Mouse (Mus musculus): ENCODE data around the gene Ggt1. TPM values are rescaled to one million over a fixed set of nuclear protein-coding genes. Genes with fewer than 3 reads are reported as not detected.

Ggt1 gene
- polyA plus RNA-seq, 1 experiment from 2014 or later: 0.75 TPM

- no peak within 1 kb of the TSS for H3K4me3 ChIP-seq (ENCODE audit: low read depth, low read length)
- DNase-seq (ENCODE audit: low spot score): peak; percentile 64
- H3K4me1 ChIP-seq (ENCODE audit: control insufficient read depth, insufficient read depth, low read length): peaks cover 9% of the 10 kb centered on the region
- no peak within 1 kb of the TSS for H3K4me2 ChIP-seq (ENCODE audit: low read depth, severe bottlenecking)
- no peaks in the 10 kb centered on the region for H3K9me3 ChIP-seq (ENCODE audit: control insufficient read depth, low read length)
- H3K9ac ChIP-seq (ENCODE audit: low read length): peak within 1 kb of the TSS; percentile 7; the same call in 1 of the 2 replicates
- no peaks in the 10 kb centered on the region for H3K36me3 ChIP-seq (ENCODE audit: control insufficient read depth, insufficient read depth, low read length)
- WGBS: 26% methylated on average over 5 of the region's 5 CpGs
- no peak for ATAC-seq (ENCODE audit: insufficient number of reproducible peaks, low FRiP score, low TSS enrichment, low read depth)
- H3K27ac ChIP-seq (replicated peaks; ENCODE audit: low read depth, low read length): no peak within 1 kb of the TSS
- H3K27me3 ChIP-seq (ENCODE audit: control insufficient read depth, insufficient read depth, low read length): no peaks in the 10 kb centered on the region
These were observed 27.7 kb downstream of the Ggt1 start, which contains the start of gene Ggt5 for GRCm38 (mm10) chr10:75589129-75589528. TSS of gene Ggt5 (plus strand) at chr10:75589340.

GRCm38 (mm10) chr10:75589651-75590050 lies 28.2 kb downstream of the Ggt1 start:
- no peaks in the 10 kb centered on the region for H3K27me3 ChIP-seq (ENCODE audit: control insufficient read depth, insufficient read depth, low read length)
- ATAC-seq (ENCODE audit: insufficient number of reproducible peaks, low FRiP score, low TSS enrichment, low read depth) (no peak), DNase-seq (ENCODE audit: low spot score) (no peak)
- no peaks in the 10 kb centered on the region for H3K36me3 ChIP-seq (ENCODE audit: control insufficient read depth, insufficient read depth, low read length)
- no peak overlapping the region for H3K4me2 ChIP-seq (ENCODE audit: low read depth, severe bottlenecking)
- H3K9ac ChIP-seq (ENCODE audit: low read length): 0 out of 2 replicates have a peak overlapping the region, but pooled peaks have one; percentile 7
- 69% methylated on average over 16 of the region's 16 CpGs for WGBS
- H3K9me3 ChIP-seq (ENCODE audit: control insufficient read depth, low read length): no peaks in the 10 kb centered on the region
- no peak overlapping the region for H3K4me3 ChIP-seq (ENCODE audit: low read depth, low read length)
- H3K27ac ChIP-seq (replicated peaks; ENCODE audit: low read depth, low read length): no peak overlapping the region
- H3K4me1 ChIP-seq (ENCODE audit: control insufficient read depth, insufficient read depth, low read length): peaks cover 9% of the 10 kb centered on the region

- ATAC-seq (ENCODE audit: insufficient number of reproducible peaks, low FRiP score, low TSS enrichment, low read depth): no peak
- H3K9me3 ChIP-seq (ENCODE audit: control insufficient read depth, low read length): no peaks in the 10 kb centered on the region
- DNase-seq (ENCODE audit: low spot score): no peak
These were observed 29.9 kb downstream of the Ggt1 start for GRCm38 (mm10) chr10:75591211-75591894.

DNA sequence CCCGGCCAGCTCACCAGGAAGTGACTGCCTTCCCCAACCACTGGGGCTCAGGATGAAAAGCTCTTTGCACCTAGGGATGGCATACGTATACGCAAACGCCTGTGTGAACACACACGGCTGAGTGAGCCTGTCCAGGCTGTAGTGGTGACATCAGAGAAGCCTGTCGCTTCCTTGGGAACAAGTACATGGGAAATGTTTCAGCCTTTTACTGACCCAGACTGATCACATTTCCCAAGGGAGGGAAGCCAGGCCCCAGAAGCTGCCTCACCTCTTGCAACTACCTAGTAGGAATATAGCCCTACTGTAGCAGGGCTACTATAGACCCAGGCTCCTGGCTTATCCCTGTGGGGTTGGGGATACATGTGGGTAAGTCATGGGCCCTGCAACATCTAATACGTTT lies 31.2 kb downstream of the Ggt1 start:
- ATAC-seq (ENCODE audit: insufficient number of reproducible peaks, low FRiP score, low TSS enrichment, low read depth) (no peak), DNase-seq (ENCODE audit: low spot score) (no peak)
- Histone ChIP-seq H3K4me2 (ENCODE audit: low read depth, severe bottlenecking) (no peak overlapping the region), H3K4me1 (ENCODE audit: control insufficient read depth, insufficient read depth, low read length) (peaks cover 9% of the 10 kb centered on the region), H3K9ac (ENCODE audit: low read length) (no peak overlapping the region), H3K27ac (replicated peaks; ENCODE audit: low read depth, low read length) (no peak overlapping the region), H3K27me3 (ENCODE audit: control insufficient read depth, insufficient read depth, low read length) (no peaks in the 10 kb centered on the region), H3K9me3 (ENCODE audit: control insufficient read depth, low read length) (no peaks in the 10 kb centered on the region), H3K36me3 (ENCODE audit: control insufficient read depth, insufficient read depth, low read length) (no peaks in the 10 kb centered on the region), H3K4me3 (ENCODE audit: low read depth, low read length) (no peak overlapping the region)
- 81% methylated on average over 7 of the region's 7 CpGs for WGBS

More at GRCm38 (mm10) chr10:75591211-75591894, 29.9 kb downstream of the Ggt1 start:
- Histone ChIP-seq H3K4me3 (ENCODE audit: low read depth, low read length) (no peak overlapping the region), H3K4me2 (ENCODE audit: low read depth, severe bottlenecking) (no peak overlapping the region), H3K27me3 (ENCODE audit: control insufficient read depth, insufficient read depth, low read length) (no peaks in the 10 kb centered on the region), H3K4me1 (ENCODE audit: control insufficient read depth, insufficient read depth, low read length) (peaks cover 9% of the 10 kb centered on the region), H3K27ac (replicated peaks; ENCODE audit: low read depth, low read length) (no peak overlapping the region), H3K36me3 (ENCODE audit: control insufficient read depth, insufficient read depth, low read length) (no peaks in the 10 kb centered on the region), H3K9ac (ENCODE audit: low read length) (no peak overlapping the region)
- WGBS: 84% methylated on average over 12 of the region's 12 CpGs

- no peaks in the 10 kb centered on the region for H3K4me1 ChIP-seq (ENCODE audit: control insufficient read depth, insufficient read depth, low read length)
- no peak for ATAC-seq (ENCODE audit: insufficient number of reproducible peaks, low FRiP score, low TSS enrichment, low read depth)
- 85% methylated on average over 8 of the region's 8 CpGs for WGBS
- DNase-seq (ENCODE audit: low spot score): no peak
- no peak overlapping the region for H3K27ac ChIP-seq (replicated peaks; ENCODE audit: low read depth, low read length)
- no peak overlapping the region for H3K4me2 ChIP-seq (ENCODE audit: low read depth, severe bottlenecking)
- no peak overlapping the region for H3K9ac ChIP-seq (ENCODE audit: low read length)
- H3K4me3 ChIP-seq (ENCODE audit: low read depth, low read length): no peak overlapping the region
- no peaks in the 10 kb centered on the region for H3K36me3 ChIP-seq (ENCODE audit: control insufficient read depth, insufficient read depth, low read length)
- H3K9me3 ChIP-seq (ENCODE audit: control insufficient read depth, low read length): no peaks in the 10 kb centered on the region
- H3K27me3 ChIP-seq (ENCODE audit: control insufficient read depth, insufficient read depth, low read length): no peaks in the 10 kb centered on the region
These were observed 34.6 kb downstream of the Ggt1 start for GRCm38 (mm10) chr10:75595981-75596380.

DNA sequence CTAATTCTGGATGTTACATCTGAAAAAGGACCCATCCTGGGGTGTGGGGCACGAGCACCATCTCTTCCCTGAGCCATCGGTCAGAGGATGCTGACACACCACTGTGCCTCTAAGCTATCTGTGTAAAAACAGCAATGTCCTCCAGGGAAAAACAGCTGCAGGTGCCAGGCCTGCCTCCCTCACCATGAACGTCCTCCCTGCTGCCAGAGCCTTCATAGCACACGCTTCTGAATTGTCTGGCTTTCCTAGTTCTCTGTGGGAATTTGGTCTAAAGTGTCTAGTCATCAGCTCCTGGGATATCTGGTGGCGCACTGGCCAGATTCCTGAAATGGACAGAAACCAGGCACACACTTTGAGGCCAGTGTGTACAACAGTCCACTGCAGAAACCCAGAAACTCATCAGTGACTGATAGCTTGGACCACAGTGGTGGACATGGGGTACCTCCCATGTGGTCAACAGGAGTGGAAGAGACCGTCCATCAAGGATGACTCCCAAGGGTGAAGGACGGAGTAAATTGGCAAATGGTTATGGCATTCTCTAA lies 38.9 kb downstream of the Ggt1 start:
- DNase-seq (ENCODE audit: low spot score) (no peak), ATAC-seq (ENCODE audit: insufficient number of reproducible peaks, low FRiP score, low TSS enrichment, low read depth) (no peak)

GRCm38 (mm10) chr10:75605162-75605846 lies 43.9 kb downstream of the Ggt1 start:
- no peaks in the 10 kb centered on the region for H3K27me3 ChIP-seq (ENCODE audit: control insufficient read depth, insufficient read depth, low read length)
- no peak overlapping the region for H3K4me3 ChIP-seq (ENCODE audit: low read depth, low read length)
- no peaks in the 10 kb centered on the region for H3K4me1 ChIP-seq (ENCODE audit: control insufficient read depth, insufficient read depth, low read length)
- H3K4me2 ChIP-seq (ENCODE audit: low read depth, severe bottlenecking): no peak overlapping the region
- no peaks in the 10 kb centered on the region for H3K36me3 ChIP-seq (ENCODE audit: control insufficient read depth, insufficient read depth, low read length)
- H3K9ac ChIP-seq (ENCODE audit: low read length): no peak overlapping the region
- 46% methylated on average over 11 of the region's 11 CpGs for WGBS
- H3K9me3 ChIP-seq (ENCODE audit: control insufficient read depth, low read length): no peaks in the 10 kb centered on the region
- H3K27ac ChIP-seq (replicated peaks; ENCODE audit: low read depth, low read length): no peak overlapping the region
- no peak for DNase-seq (ENCODE audit: low spot score)
- no peak for ATAC-seq (ENCODE audit: insufficient number of reproducible peaks, low FRiP score, low TSS enrichment, low read depth)

More for the DNA sequence above, 38.9 kb downstream of the Ggt1 start:
- H3K27ac ChIP-seq (replicated peaks; ENCODE audit: low read depth, low read length): no peak overlapping the region
- 83% methylated on average over 7 of the region's 7 CpGs for WGBS
- H3K4me1 ChIP-seq (ENCODE audit: control insufficient read depth, insufficient read depth, low read length): no peaks in the 10 kb centered on the region
- H3K27me3 ChIP-seq (ENCODE audit: control insufficient read depth, insufficient read depth, low read length): no peaks in the 10 kb centered on the region
- no peak overlapping the region for H3K4me3 ChIP-seq (ENCODE audit: low read depth, low read length)
- H3K9me3 ChIP-seq (ENCODE audit: control insufficient read depth, low read length): no peaks in the 10 kb centered on the region
- no peak overlapping the region for H3K9ac ChIP-seq (ENCODE audit: low read length)
- no peak overlapping the region for H3K4me2 ChIP-seq (ENCODE audit: low read depth, severe bottlenecking)
- no peaks in the 10 kb centered on the region for H3K36me3 ChIP-seq (ENCODE audit: control insufficient read depth, insufficient read depth, low read length)

- DNase-seq (ENCODE audit: low spot score): no peak
- H3K4me3 ChIP-seq (ENCODE audit: low read depth, low read length): no peak overlapping the region
- WGBS: 90% methylated on average over 4 of the region's 4 CpGs
These were observed 45.8 kb downstream of the Ggt1 start for GRCm38 (mm10) chr10:75607253-75607652.

More at GRCm38 (mm10) chr10:75607253-75607652, 45.8 kb downstream of the Ggt1 start:
- H3K9ac ChIP-seq (ENCODE audit: low read length): no peak overlapping the region
- H3K27me3 ChIP-seq (ENCODE audit: control insufficient read depth, insufficient read depth, low read length): no peaks in the 10 kb centered on the region
- no peak overlapping the region for H3K27ac ChIP-seq (replicated peaks; ENCODE audit: low read depth, low read length)
- H3K36me3 ChIP-seq (ENCODE audit: control insufficient read depth, insufficient read depth, low read length): no peaks in the 10 kb centered on the region
- H3K9me3 ChIP-seq (ENCODE audit: control insufficient read depth, low read length): no peaks in the 10 kb centered on the region
- no peak for ATAC-seq (ENCODE audit: insufficient number of reproducible peaks, low FRiP score, low TSS enrichment, low read depth)
- no peak overlapping the region for H3K4me2 ChIP-seq (ENCODE audit: low read depth, severe bottlenecking)
- H3K4me1 ChIP-seq (ENCODE audit: control insufficient read depth, insufficient read depth, low read length): no peaks in the 10 kb centered on the region
